ENCODE assay signal across 32 mouse cellular contexts in genomic region chr15:85369765-85370164, GRCm38 (mm10).
"Had no signal": no experiment of that assay in that cellular context is flagged by ENCODE, and none has a peak within 500 bp of the region (broad histone marks: within the 10 kb centered on the region; RNA-seq: fewer than 3 reads in every experiment).

No protein-coding gene starts in this region.

- H3K4me2 ChIP-seq: heart, embryonic 11.5 days; heart, embryonic 13.5 days; heart, embryonic 15.5 days; hindbrain, embryonic 12.5 days; hindbrain, embryonic 13.5 days; hindbrain, embryonic 14.5 days; hindbrain, embryonic 15.5 days; intestine, embryonic 15.5 days; kidney, embryonic 15.5 days had no signal

- H3K9me3 ChIP-seq: heart, embryonic 13.5 days; heart, embryonic 15.5 days; hindbrain, embryonic 10.5 days; hindbrain, embryonic 12.5 days; hindbrain, embryonic 13.5 days; hindbrain, embryonic 15.5 days; intestine, embryonic 15.5 days; kidney, embryonic 15.5 days had no signal

- H3K27me3 ChIP-seq: heart, embryonic 13.5 days; heart, embryonic 15.5 days; hindbrain, embryonic 12.5 days; hindbrain, embryonic 13.5 days; hindbrain, embryonic 15.5 days; intestine, embryonic 15.5 days; kidney, embryonic 15.5 days had no signal

- H3K36me3 ChIP-seq: intestine, embryonic 15.5 days had no signal

- H3K27ac ChIP-seq: heart, embryonic 13.5 days; heart, embryonic 15.5 days; hindbrain, embryonic 10.5 days; hindbrain, embryonic 12.5 days; hindbrain, embryonic 13.5 days; hindbrain, embryonic 14.5 days; hindbrain, embryonic 15.5 days; hindbrain, postnatal 0 days; intestine, embryonic 15.5 days; kidney, embryonic 15.5 days; layer of hippocampus, adult 2 months; left cerebral cortex, adult 2 months had no signal

- ATAC-seq: hindbrain, embryonic 16.5 days; hindbrain, postnatal 0 days; inflammation-experienced regulatory T-cells, adult 6 months; intestine, embryonic 15.5 days; intestine, embryonic 16.5 days; intestine, postnatal 0 days had no signal

- H3K4me3 ChIP-seq: heart, embryonic 13.5 days; heart, embryonic 15.5 days; hindbrain, embryonic 10.5 days; hindbrain, embryonic 12.5 days; hindbrain, embryonic 13.5 days; hindbrain, embryonic 15.5 days; intestine, embryonic 15.5 days; kidney, embryonic 15.5 days; layer of hippocampus, adult 2 months; left cerebral cortex, adult 2 months had no signal

- DNase-seq: heart, postnatal 10 days; heart, postnatal 14 days; heart, postnatal 36 days; heart, postnatal 4 days; kidney, adult 18-20 months; kidney, adult 2 months; kidney, adult 8-10 months; kidney, adult 9 months; kidney, postnatal 10 days; kidney, postnatal 14 days; kidney, postnatal 25 days; kidney, postnatal 36 days; kidney, postnatal 4 days; layer of hippocampus, adult 9-11 months; layer of hippocampus, postnatal 36 days had no signal

- H3K9ac ChIP-seq: heart, embryonic 13.5 days; heart, embryonic 15.5 days; hindbrain, embryonic 12.5 days; hindbrain, embryonic 13.5 days; hindbrain, embryonic 14.5 days; hindbrain, embryonic 15.5 days; intestine, embryonic 15.5 days; kidney, embryonic 15.5 days had no signal

- H3K4me1 ChIP-seq: heart, embryonic 13.5 days; heart, embryonic 15.5 days; hindbrain, embryonic 10.5 days; hindbrain, embryonic 12.5 days; hindbrain, embryonic 13.5 days; hindbrain, embryonic 15.5 days; intestine, embryonic 15.5 days had no signal
